Mouse (Mus musculus) limb, embryonic 10.5 days (tissue): Measurements from ENCODE around the gene Rbm43. TPM values are rescaled to one million over a fixed set of nuclear protein-coding genes. Genes with fewer than 3 reads are reported as not detected.
"Not testable (repeated sequence)": the region's sequence is repeated elsewhere in the genome, so short reads cannot be mapped to it uniquely, and the experiment has no call there.

Experiments
- DNase-seq: peaks from one replicate; pipeline ENCODE4 v3.0.0-alpha.2; 2017; ENCODE audit warnings: low spot score
- H3K27ac ChIP-seq: fragments of 300-500 bp; sonication (generic); 2 replicates; pipeline ENCODE4 v1.5.1; 2016; ENCODE audit warnings: mild to moderate bottlenecking
- H3K27me3 ChIP-seq: fragments of 300-500 bp; sonication (generic); 2 replicates; pipeline ENCODE4 v1.6.1; 2016; ENCODE audit warnings: low read depth, mild to moderate bottlenecking; ENCODE audit not compliant: poor library complexity, severe bottlenecking
- H3K36me3 ChIP-seq: fragments of 300-500 bp; sonication (generic); 2 replicates; pipeline ENCODE4 v1.6.1; 2016; ENCODE audit warnings: mild to moderate bottlenecking, moderate library complexity
- H3K4me1 ChIP-seq: fragments of 300-500 bp; sonication (generic); 2 replicates; pipeline ENCODE4 v1.6.1; 2016
- H3K4me3 ChIP-seq: fragments of 300-500 bp; sonication (generic); 2 replicates; pipeline ENCODE4 v1.5.1; 2016; ENCODE audit warnings: mild to moderate bottlenecking, moderate library complexity
- H3K9me3 ChIP-seq: fragments of 300-500 bp; sonication (generic); replicated peaks from 2 replicates; pipeline ENCODE4 v1.6.1; 2016; ENCODE audit warnings: mild to moderate bottlenecking
- WGBS: fragments of 180-500 bp; shearing (Covaris S2); methylation state at CpG from one replicate; pipeline ENCODE4 v1.1.7; 2016; 5-methylcytosine and 5-hydroxymethylcytosine counted together
- polyA plus RNA-seq: library from polyadenylated mRNA; unstranded; fragments of >200 nt; fragmentation: Nextera tagmentation; extraction: Ambion mirVana; gene quantifications from 2 replicates; pipeline ENCODE4 v1.2.1, GENCODE M21; 2016

Gene Rbm43
- polyA plus RNA-seq, 1 experiment from 2014 or later, result 9.0 TPM

DNA sequence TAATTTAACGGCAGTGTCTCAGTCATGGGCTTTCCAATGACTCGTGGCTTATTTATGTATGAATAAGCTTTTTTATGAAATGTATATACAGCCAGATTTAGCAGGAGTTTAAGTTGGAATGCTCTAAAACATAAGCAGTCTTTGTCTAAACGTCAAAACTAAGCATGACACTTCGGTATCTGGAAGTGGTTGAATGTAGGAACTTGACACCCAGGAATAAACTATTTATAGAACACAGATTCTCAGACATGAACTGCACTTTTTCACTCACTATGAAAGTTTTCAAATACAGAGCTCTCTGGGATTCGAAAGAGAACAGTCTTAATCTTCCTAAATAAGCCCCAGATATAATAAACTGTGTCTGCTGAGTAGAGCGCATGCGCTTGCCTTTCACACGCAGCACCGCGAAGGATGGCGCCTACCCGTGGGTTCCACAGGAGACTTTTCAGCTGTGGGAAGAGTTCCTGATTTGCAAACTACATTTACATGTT, 42.5 kb downstream of the Rbm43 start:
- H3K9me3 ChIP-seq, result no peaks in the 10 kb centered on the region
- no peaks in the 10 kb centered on the region for H3K27me3 ChIP-seq
- no peak overlapping the region for H3K4me3 ChIP-seq
- H3K27ac ChIP-seq, result no peak overlapping the region
- no peaks in the 10 kb centered on the region for H3K4me1 ChIP-seq
- H3K36me3 ChIP-seq, result no peaks in the 10 kb centered on the region
- WGBS, result 96% methylated on average over 12 of the region's 12 CpGs
- DNase-seq, result no peak

DNA sequence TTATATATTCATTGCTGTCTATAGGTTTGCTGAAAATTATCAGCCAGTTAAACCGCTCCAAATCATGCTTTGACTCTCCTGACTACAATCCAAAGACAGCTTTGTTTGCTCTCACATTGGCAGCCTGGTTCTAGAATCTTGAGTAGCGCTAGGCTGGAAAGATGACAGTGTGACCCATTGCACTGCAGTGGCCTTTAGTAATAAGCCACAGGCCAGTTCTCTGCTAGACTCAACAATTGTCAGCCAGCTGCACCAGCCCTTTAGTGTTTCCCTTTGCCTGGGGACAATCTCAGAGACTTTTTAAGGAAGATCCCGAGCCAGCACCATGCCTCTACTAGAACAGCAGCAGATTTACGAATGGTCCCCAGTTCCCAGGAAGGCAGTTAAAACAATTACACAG, 44.0 kb downstream of the Rbm43 start:
- WGBS, result 90% methylated on average over 4 of the region's 4 CpGs
- Histone ChIP-seq H3K9me3 (no peaks in the 10 kb centered on the region), H3K4me1 (no peaks in the 10 kb centered on the region), H3K27me3 (no peaks in the 10 kb centered on the region), H3K36me3 (no peaks in the 10 kb centered on the region), H3K27ac (no peak overlapping the region), H3K4me3 (no peak overlapping the region)
- DNase-seq, result no peak

DNA sequence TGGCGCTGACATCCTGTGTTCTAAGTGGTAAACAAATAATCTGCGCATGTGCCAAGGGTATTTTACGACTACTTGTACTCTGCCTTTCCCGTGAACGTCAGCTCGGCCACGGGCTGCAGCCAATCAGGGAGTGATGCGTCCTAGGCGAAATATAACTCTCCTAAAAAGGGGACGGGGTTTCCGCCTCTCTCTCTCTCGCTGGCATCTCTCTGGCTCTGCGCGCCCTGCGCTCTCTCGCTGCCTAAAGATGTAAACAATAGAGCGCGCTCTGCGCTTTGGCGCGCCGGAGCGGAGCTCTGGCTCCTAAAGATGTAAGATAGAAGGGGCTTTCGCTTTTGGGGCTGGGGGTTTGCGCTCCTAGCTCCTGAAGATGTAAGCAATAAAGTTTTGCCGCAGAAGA, 44.8 kb downstream of the Rbm43 start:
- not testable (repeated sequence) for H3K4me1 ChIP-seq, H3K9me3 ChIP-seq, H3K27ac ChIP-seq, H3K36me3 ChIP-seq, H3K27me3 ChIP-seq, H3K4me3 ChIP-seq, DNase-seq
- 97% methylated on average over 22 of the region's 26 CpGs for WGBS

DNA sequence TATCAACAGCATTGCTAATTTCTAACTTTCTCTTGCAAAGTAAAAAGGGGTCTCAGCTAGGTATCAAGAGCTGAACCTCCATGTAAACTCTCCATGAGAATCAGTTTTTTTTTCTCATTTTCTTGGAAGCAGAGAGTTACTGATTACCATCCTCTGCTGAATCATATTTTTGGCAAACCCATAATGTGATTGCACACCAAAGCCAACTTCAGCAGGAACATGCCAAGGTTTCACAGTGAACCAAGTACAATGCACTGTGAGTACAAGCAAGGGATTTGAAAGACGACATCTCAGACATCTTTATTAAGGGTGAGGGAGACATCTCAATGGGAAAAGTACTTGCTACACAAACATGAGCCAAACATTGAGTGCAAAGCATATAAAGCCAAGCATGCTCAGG, 54.8 kb downstream of the Rbm43 start:
- Histone ChIP-seq H3K36me3 (no peaks in the 10 kb centered on the region), H3K27me3 (no peaks in the 10 kb centered on the region), H3K4me1 (0 out of 2 replicates have a peak, but pooled peaks cover 3% of the 10 kb centered on the region), H3K4me3 (no peak overlapping the region), H3K27ac (no peak overlapping the region), H3K9me3 (no peaks in the 10 kb centered on the region)
- 87% methylated on average over 1 of the region's 1 CpGs for WGBS
- DNase-seq, result no peak

Other genes with a start within 250 kb of the Rbm43 start
- gene Nmi, start 38.3 kb upstream of the Rbm43 start, polyA plus RNA-seq, result 5.8 and 6.3 TPM in 2 replicates
- gene Tnfaip6, start 102.8 kb upstream of the Rbm43 start, polyA plus RNA-seq, result 49.8 and 58.5 TPM in 2 replicates
- 46.5 and 50.1 TPM in 2 replicates for gene Rif1, start 137.7 kb upstream of the Rbm43 start, polyA plus RNA-seq